10 mouse cellular contexts compared by ENCODE assay signal in genomic region chr13:51374026-51374807, GRCm38 (mm10). TPM values are rescaled to one million over a fixed set of nuclear protein-coding genes. Genes with fewer than 3 reads are reported as not detected.
DNase-seq lines count a peak whose midpoint lies in the region; ATAC-seq and TF ChIP-seq lines count a peak whose summit lies in the region.
"Had no signal": no experiment of that assay in that cellular context is flagged by ENCODE, and none has a peak within 500 bp of the region (broad histone marks: within the 10 kb centered on the region; RNA-seq: fewer than 3 reads in every experiment).

No protein-coding gene starts in this region.

- no peak overlapping the region for H3K4me2 ChIP-seq in liver, postnatal 0 days (ENCODE audit: low read depth, low read length)
- 0 out of 2 replicates have a peak overlapping the region, but pooled peaks have one; percentile 1 for H3K4me2 ChIP-seq in stomach, postnatal 0 days (replicated peaks; ENCODE audit: low read depth)
- H3K4me2 ChIP-seq: hindbrain, embryonic 15.5 days; midbrain, embryonic 11.5 days had no signal

- no peak for TF ChIP-seq CTCF in liver, adult 2 months (IDR thresholded peaks at IDR 0.05; ENCODE audit: low read depth, low read length)
- TF ChIP-seq CTCF in liver, postnatal 0 days (IDR thresholded peaks at IDR 0.05; ENCODE audit: low read depth), result no peak
- TF ChIP-seq CTCF in stomach, postnatal 0 days (IDR thresholded peaks at IDR 0.05; ENCODE audit: low read depth), result no peak

- no peak for TF ChIP-seq POLR2A in liver, adult 2 months (IDR thresholded peaks at IDR 0.05; ENCODE audit: extremely low read depth, insufficient read depth, low read length)

- 69% methylated on average over 21 of the region's 21 CpGs for WGBS in liver, adult 2 months
- WGBS in liver, postnatal 0 days (ENCODE audit: insufficient replicate concordance), result 73% methylated on average over 21 of the region's 21 CpGs
- WGBS in stomach, postnatal 0 days, result 49% methylated on average over 21 of the region's 21 CpGs

- H3K4me3 ChIP-seq in liver, adult 2 months (ENCODE audit: insufficient read depth, low read depth, low read length), result no peak overlapping the region
- H3K4me3 ChIP-seq in liver, postnatal 0 days (ENCODE audit: low read depth, low read length), result no peak overlapping the region
- no peak overlapping the region for H3K4me3 ChIP-seq in stomach, postnatal 0 days (ENCODE audit: low read depth, low read length)
- H3K4me3 ChIP-seq: hindbrain, embryonic 15.5 days had no signal

- intact Hi-C loops in heart, postnatal 25 days (cut with DNase I), result no loop called here
- intact Hi-C loops in left cerebral cortex, postnatal 14 days (cut with DNase I), result no loop called here

- no peak overlapping the region for H3K9ac ChIP-seq in liver, adult 2 months (ENCODE audit: low read depth, low read length)
- no peak overlapping the region for H3K9ac ChIP-seq in liver, postnatal 0 days (replicated peaks)
- H3K9ac ChIP-seq in stomach, postnatal 0 days (ENCODE audit: low read length), result no peak overlapping the region
- H3K9ac ChIP-seq: hindbrain, embryonic 15.5 days had no signal

- H3K79me2 ChIP-seq in liver, adult 2 months (ENCODE audit: control insufficient read depth, insufficient read depth, low read length), result no peaks in the 10 kb centered on the region; the same call in 1 of the 2 replicates

- no peak overlapping the region for H3K27ac ChIP-seq in liver, adult 2 months (replicated peaks; ENCODE audit: insufficient read depth, low read depth, low read length)
- no peak overlapping the region for H3K27ac ChIP-seq in liver, postnatal 0 days (ENCODE audit: low read depth)
- H3K27ac ChIP-seq in stomach, postnatal 0 days (replicated peaks), result no peak overlapping the region
- H3K27ac ChIP-seq: hindbrain, embryonic 15.5 days had no signal

- ATAC-seq in liver, postnatal 0 days, result no peak
- ATAC-seq in stomach, postnatal 0 days (ENCODE audit: low FRiP score, low TSS enrichment), result peak; percentile 49; the same call in 1 of the 2 replicates
- no peak; the same call in 1 of the 2 replicates for ATAC-seq in monocyte, adult 5-6 weeks (replicated peaks; ENCODE audit: insufficient number of reproducible peaks, low FRiP score, low TSS enrichment, poor library complexity, severe bottlenecking)
- no peak for ATAC-seq in inflammation-experienced regulatory T-cells, adult 6 months

- no peaks in the 10 kb centered on the region for H3K4me1 ChIP-seq in liver, adult 2 months (ENCODE audit: control insufficient read depth, insufficient read depth, low read length)
- H3K4me1 ChIP-seq in liver, postnatal 0 days (ENCODE audit: insufficient read depth), result peaks cover 3% of the 10 kb centered on the region; the same call in 1 of the 2 replicates
- 0 out of 2 replicates have a peak, but pooled peaks cover 2% of the 10 kb centered on the region for H3K4me1 ChIP-seq in stomach, postnatal 0 days (replicated peaks; ENCODE audit: control insufficient read depth, insufficient read depth)

- H3K27me3 ChIP-seq in liver, adult 2 months (ENCODE audit: control insufficient read depth, insufficient read depth, low read length), result no peaks in the 10 kb centered on the region
- H3K27me3 ChIP-seq in liver, postnatal 0 days (ENCODE audit: insufficient read depth, low read length), result no peaks in the 10 kb centered on the region
- no peaks in the 10 kb centered on the region for H3K27me3 ChIP-seq in stomach, postnatal 0 days (ENCODE audit: control insufficient read depth, insufficient read depth, low read length)
- H3K27me3 ChIP-seq: hindbrain, embryonic 15.5 days had no signal

- DNase-seq in liver, adult 2 months (ENCODE audit: extremely low read depth, low read depth, low spot score), result peak; percentile 1
- no peak for DNase-seq in liver, postnatal 0 days
- peak; percentile 45 for DNase-seq in heart, postnatal 25 days (ENCODE audit: low spot score)
- peak; percentile 34 to 46 for DNase-seq in left cerebral cortex, postnatal 14 days (ENCODE audit: low spot score in 2 of 2)
- DNase-seq in stomach, postnatal 0 days (ENCODE audit: low spot score), result no peak
- no peak for DNase-seq in cerebellum, adult 11 months

- H3K9me3 ChIP-seq in liver, postnatal 0 days (ENCODE audit: low read length), result no peaks in the 10 kb centered on the region
- no peaks in the 10 kb centered on the region for H3K9me3 ChIP-seq in stomach, postnatal 0 days (ENCODE audit: control insufficient read depth, low read length)
- H3K9me3 ChIP-seq: hindbrain, embryonic 15.5 days had no signal

- no peak for TF ChIP-seq EP300 in liver, postnatal 0 days (IDR thresholded peaks at IDR 0.05; ENCODE audit: low read depth)
- no peak for TF ChIP-seq EP300 in stomach, postnatal 0 days (optimal IDR thresholded peaks at IDR 0.05)

- no peaks in the 10 kb centered on the region for H3K36me3 ChIP-seq in liver, adult 2 months (ENCODE audit: control insufficient read depth, insufficient read depth, low read length)
- no peaks in the 10 kb centered on the region for H3K36me3 ChIP-seq in liver, postnatal 0 days (replicated peaks; ENCODE audit: insufficient read depth, low read length)
- no peaks in the 10 kb centered on the region for H3K36me3 ChIP-seq in stomach, postnatal 0 days (ENCODE audit: control insufficient read depth, insufficient read depth, low read length)
- H3K36me3 ChIP-seq: hindbrain, embryonic 15.5 days had no signal

RNA-seq across cellular contexts. Expression of gene S1pr3, which starts 34.2 kb away (rescaled TPM):
- total RNA-seq in liver, adult 2 months (2014; rRNA removed), result 0.83 and 1.1 TPM in 2 replicates
- polyA plus RNA-seq in liver, adult 2 months (2012; rRNA removed), result 1.6 and 1.7 TPM in 2 replicates
- polyA plus RNA-seq in liver, postnatal 0 days (2015; fragmentation: Nextera tagmentation; extraction: Ambion mirVana), result 1.3 and 1.4 TPM in 2 replicates
- 10 to 100 TPM; 14.1 to 14.4 TPM for total RNA-seq in heart, postnatal 25 days (2021)
- 1 to 10 TPM; 8.5 to 8.6 TPM for total RNA-seq in left cerebral cortex, postnatal 14 days (2021)
- 7.2 and 8.1 TPM in 2 replicates for polyA plus RNA-seq in stomach, postnatal 0 days (2015; fragmentation: Nextera tagmentation; extraction: Ambion mirVana)
- 0.21 TPM in 1 of 3 replicates, not detected in the others for total RNA-seq in monocyte, adult 5-6 weeks (2017)
- polyA plus RNA-seq in inflammation-experienced regulatory T-cells, adult 6 months (2017; shearing (Covaris generic)), result under 1 TPM in 1 of 3 experiments, not detected in 2; 0.24 TPM

Comparison
In these comparisons a context has a peak if more than half of its experiments do, and no peak if none do; other contexts are left out.
1. DNase-seq: peak in liver, adult 2 months (single experiment), heart, postnatal 25 days (single experiment) and left cerebral cortex, postnatal 14 days (2 of 2); none in liver, postnatal 0 days (single experiment), stomach, postnatal 0 days (single experiment) and cerebellum, adult 11 months (single experiment).